Mouse (Mus musculus) liver, adult 2 months (tissue): ENCODE results near the gene Ddost.

Experiments
- CTCF ChIP-seq: fragments of 200-500 bp; IDR thresholded peaks from 2 replicates; pipeline ENCODE4 v1.5.1; 2011; ENCODE audit warnings: low read depth, low read length, control low read depth
- POLR2A ChIP-seq: fragments of 200-500 bp; IDR thresholded peaks from 2 replicates; pipeline ENCODE4 v1.6.1; 2011; ENCODE audit warnings: low read length, control low read depth; ENCODE audit not compliant: insufficient read depth; ENCODE audit errors: extremely low read depth

- no peak for TF ChIP-seq CTCF
- no peak for TF ChIP-seq POLR2A
Measured at GRCm38 (mm10) chr4:138258663-138259062, 45.9 kb upstream of the Ddost start.
